Mouse (Mus musculus): ENCODE measurements around the gene Hdgf.

DNA sequence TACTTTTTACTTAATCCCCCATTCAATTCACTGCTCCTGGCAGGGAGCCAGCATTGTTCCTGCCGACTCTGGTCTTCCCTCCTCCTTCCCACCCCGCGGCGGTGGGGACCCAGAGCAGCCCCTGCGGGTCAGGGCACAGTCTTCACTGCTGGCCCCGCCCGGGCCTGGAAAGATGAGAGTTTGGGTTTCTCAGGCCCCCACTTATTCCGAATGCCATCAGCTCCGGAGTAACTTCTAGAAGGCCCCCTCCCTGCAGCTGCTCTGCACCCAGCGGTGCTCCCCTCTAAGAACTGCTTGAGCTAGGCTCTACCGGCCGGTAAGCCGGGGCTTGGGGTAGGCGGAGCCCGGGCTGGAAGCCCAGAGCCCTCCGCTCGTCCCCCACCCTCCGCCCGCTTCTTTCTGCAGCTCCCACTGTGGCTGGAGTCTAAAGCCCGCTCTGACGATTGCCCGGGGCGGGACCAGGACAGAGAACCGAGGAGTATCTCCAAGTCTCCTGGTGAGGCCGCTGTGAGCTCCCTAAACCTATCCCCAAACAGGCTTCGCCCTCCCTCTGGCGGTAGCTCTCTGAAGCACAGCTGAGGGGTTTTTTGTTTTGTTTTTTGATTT is 54.6 kb downstream of the Hdgf start:
- TF ChIP-seq CTCF (IDR thresholded peaks at IDR 0.05; ENCODE audit: insufficient read depth, low read length) (peak; percentile 98), POLR2A (IDR thresholded peaks at IDR 0.05; ENCODE audit: borderline replicate concordance, extremely low read depth, low read depth, low read length) (no peak)
